Mouse (Mus musculus) heart, embryonic 16.5 days (tissue): Measurements from ENCODE around the gene B4galnt4. TPM values are rescaled to one million over a fixed set of nuclear protein-coding genes. Genes with fewer than 3 reads are reported as not detected.

Experiments used
- ATAC-seq: fragments of 200-750 bp; cut with Nextera tagmentation; replicated peaks from 2 replicates; pipeline ENCODE4 v1.8.0; 2017; ENCODE audit warnings: moderate number of reproducible peaks; ENCODE audit not compliant: insufficient read depth, low FRiP score; ENCODE audit errors: extremely low read depth
- H3K27ac ChIP-seq: fragments of 300-500 bp; sonication (generic); 2 replicates; pipeline ENCODE4 v1.5.1; 2014; ENCODE audit warnings: mild to moderate bottlenecking, low read length, control low read depth, moderate library complexity
- H3K27me3 ChIP-seq: fragments of 300-500 bp; sonication (generic); 2 replicates; pipeline ENCODE4 v1.6.1; 2014; ENCODE audit warnings: low read length, mixed read lengths; ENCODE audit not compliant: control insufficient read depth, insufficient read depth
- H3K36me3 ChIP-seq: fragments of 300-500 bp; sonication (generic); 2 replicates; pipeline ENCODE4 v1.6.1; 2014; ENCODE audit not compliant: control insufficient read depth, insufficient read depth
- H3K4me1 ChIP-seq: fragments of 300-500 bp; sonication (generic); 2 replicates; pipeline ENCODE4 v1.6.1; 2014; ENCODE audit warnings: low read length, mixed read lengths; ENCODE audit not compliant: control insufficient read depth, insufficient read depth
- H3K4me2 ChIP-seq: fragments of 300-500 bp; sonication (generic); 2 replicates; pipeline ENCODE4 v1.6.1; 2014; ENCODE audit warnings: low read depth, mild to moderate bottlenecking, control low read depth, low read length
- H3K4me3 ChIP-seq: fragments of 300-500 bp; sonication (generic); 2 replicates; pipeline ENCODE4 v1.5.1; 2014; ENCODE audit warnings: mild to moderate bottlenecking, control low read depth, low read length
- H3K9ac ChIP-seq: fragments of 300-500 bp; sonication (generic); 2 replicates; pipeline ENCODE4 v1.6.1; 2014; ENCODE audit warnings: low read length, control low read depth
- H3K9me3 ChIP-seq: fragments of 300-500 bp; sonication (generic); replicated peaks from 2 replicates; pipeline ENCODE4 v1.6.1; 2016; ENCODE audit warnings: low read length; ENCODE audit not compliant: control insufficient read depth
- WGBS: fragments of 180-500 bp; shearing (Covaris S2); extraction: QIAGEN DNeasy Blood & Tissue Kit; methylation state at CpG from one replicate; pipeline ENCODE4 v1.1.7; 2014; 5-methylcytosine and 5-hydroxymethylcytosine counted together
- polyA plus RNA-seq: library from polyadenylated mRNA; unstranded; fragments of >200 nt; fragmentation: Nextera tagmentation; extraction: Ambion mirVana; gene quantifications from 2 replicates; pipeline ENCODE4 v1.2.1, GENCODE M21; 2015

Gene B4galnt4
- polyA plus RNA-seq, 1 experiment from 2014 or later = 0.97 TPM

DNA sequence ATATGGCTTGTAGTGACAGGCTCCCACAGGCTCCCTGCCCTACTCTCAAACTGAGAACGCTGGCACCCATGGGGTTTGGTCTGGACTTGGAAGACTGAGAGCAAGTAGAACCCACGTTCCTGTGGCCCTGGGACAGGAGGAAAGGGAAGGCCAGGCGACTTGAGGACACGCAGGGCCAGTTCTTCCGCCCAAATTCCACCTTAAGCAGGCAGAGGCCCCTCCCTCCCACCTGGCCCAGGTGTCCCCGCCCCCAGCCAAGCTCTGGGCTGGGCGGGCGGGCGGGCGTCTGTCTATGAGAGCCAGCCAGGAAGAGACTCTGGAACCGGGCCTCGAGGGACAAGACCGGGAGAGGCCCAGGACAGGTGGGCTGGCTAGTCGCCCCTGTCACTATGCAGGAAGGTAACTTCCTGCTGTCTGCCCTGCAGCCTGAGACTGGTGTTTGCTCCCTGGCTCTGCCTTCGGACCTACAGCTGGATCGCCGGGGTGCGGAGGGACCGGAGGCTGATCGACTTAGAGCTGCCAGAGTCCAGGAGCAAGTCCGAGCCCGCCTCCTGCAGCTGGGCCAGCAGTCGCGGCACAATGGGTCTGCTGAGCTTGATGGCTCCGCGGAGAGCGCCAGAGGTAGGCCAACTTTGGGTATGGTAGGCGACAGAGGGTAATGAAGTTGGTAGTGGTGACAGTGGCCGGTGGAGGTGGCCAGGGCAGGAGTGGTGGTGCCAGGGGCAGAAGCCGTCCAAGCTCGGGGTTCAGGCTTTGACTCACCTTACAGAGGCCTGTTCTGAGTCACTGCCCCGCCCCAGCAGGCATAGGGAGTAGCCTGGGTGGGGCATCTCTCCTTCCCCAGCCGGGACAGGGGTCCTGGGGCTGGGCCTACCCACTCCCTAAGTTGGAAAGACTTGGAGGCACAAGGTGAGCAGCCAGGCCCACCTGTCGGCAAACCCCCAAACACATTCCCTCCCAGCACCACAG lies 18.9 kb downstream of the B4galnt4 start:
- Histone ChIP-seq H3K4me1 (no peaks in the 10 kb centered on the region), H3K36me3 (no peaks in the 10 kb centered on the region), H3K4me2 (no peak overlapping the region), H3K27me3 (peaks cover 15% of the 10 kb centered on the region), H3K4me3 (peak overlapping the region; percentile 18; the same call in 1 of the 2 replicates), H3K27ac (no peak overlapping the region), H3K9ac (no peak overlapping the region; the same call in 1 of the 2 replicates), H3K9me3 (no peaks in the 10 kb centered on the region)
- 27% methylated on average over 34 of the region's 34 CpGs for WGBS
- no peak for ATAC-seq

DNA sequence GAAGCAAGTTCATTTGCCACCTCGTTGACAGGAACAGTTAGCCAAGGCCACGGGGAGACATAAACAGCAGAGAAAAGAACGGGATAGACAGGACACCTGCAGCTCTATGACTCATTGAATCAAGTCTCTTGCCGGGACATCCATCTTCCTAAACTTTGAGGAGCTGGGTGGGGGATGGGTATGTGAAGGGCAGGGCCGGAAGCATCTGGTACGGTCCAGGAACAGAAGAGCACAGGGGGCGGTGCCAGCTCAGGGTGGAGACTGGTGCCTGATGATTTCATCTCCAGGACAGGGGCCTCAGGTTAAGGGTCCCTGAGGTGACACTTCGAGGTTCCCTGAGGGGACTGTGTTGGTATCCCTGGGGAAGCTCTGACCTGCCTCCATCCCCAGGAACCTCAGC lies 27.0 kb downstream of the B4galnt4 start:
- 21% methylated on average over 8 of the region's 8 CpGs for WGBS
- Histone ChIP-seq H3K4me1 (peaks cover 10% of the 10 kb centered on the region), H3K27ac (no peak overlapping the region), H3K27me3 (peaks cover 36% of the 10 kb centered on the region), H3K4me3 (no peak overlapping the region), H3K9ac (no peak overlapping the region), H3K9me3 (no peaks in the 10 kb centered on the region), H3K4me2 (no peak overlapping the region), H3K36me3 (no peaks in the 10 kb centered on the region)
- ATAC-seq = no peak

GRCm38 (mm10) chr7:141088473-141088872 lies 27.6 kb downstream of the B4galnt4 start:
- Histone ChIP-seq H3K9me3 (no peaks in the 10 kb centered on the region), H3K27ac (no peak overlapping the region), H3K4me2 (peak overlapping the region; percentile 50), H3K4me3 (peak overlapping the region; percentile 26), H3K27me3 (peaks cover 36% of the 10 kb centered on the region), H3K36me3 (no peaks in the 10 kb centered on the region), H3K4me1 (peaks cover 11% of the 10 kb centered on the region), H3K9ac (no peak overlapping the region)
- ATAC-seq = no peak
- whole genome bisulfite sequencing = 7% methylated on average over 18 of the region's 18 CpGs

DNA sequence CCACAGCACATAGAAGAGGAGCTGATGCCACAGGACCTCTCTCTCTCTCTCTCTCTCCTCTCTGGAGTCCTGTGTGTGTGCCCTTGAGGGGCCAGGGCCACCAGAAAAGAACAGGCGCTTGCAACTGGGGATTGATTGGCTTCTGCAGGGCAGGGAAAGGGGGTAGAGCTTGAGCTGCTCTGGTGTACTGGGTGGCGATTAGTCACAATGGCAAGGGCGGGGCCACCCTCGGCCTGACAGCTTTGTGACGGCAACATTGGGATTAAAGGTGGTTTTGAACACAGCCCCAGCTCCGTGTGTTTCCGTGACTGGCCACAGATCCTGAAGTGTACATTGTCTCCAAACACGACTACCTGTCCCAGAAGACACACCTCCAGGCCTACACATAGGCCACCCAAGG lies 29.3 kb downstream of the B4galnt4 start:
- H3K4me3 ChIP-seq = no peak overlapping the region
- H3K27ac ChIP-seq = no peak overlapping the region
- no peak overlapping the region for H3K4me2 ChIP-seq
- no peak overlapping the region for H3K9ac ChIP-seq
- H3K9me3 ChIP-seq = no peaks in the 10 kb centered on the region
- peaks cover 36% of the 10 kb centered on the region for H3K27me3 ChIP-seq
- H3K36me3 ChIP-seq = no peaks in the 10 kb centered on the region
- peaks cover 11% of the 10 kb centered on the region for H3K4me1 ChIP-seq
- no peak for ATAC-seq
- 63% methylated on average over 8 of the region's 8 CpGs for WGBS

- peak; percentile 78 for ATAC-seq
- Histone ChIP-seq H3K4me2 (peak overlapping the region; percentile 65), H3K9me3 (no peaks in the 10 kb centered on the region), H3K4me1 (peaks cover 11% of the 10 kb centered on the region), H3K9ac (peak overlapping the region; percentile 40), H3K27ac (no peak overlapping the region), H3K4me3 (peak overlapping the region; percentile 37), H3K27me3 (peaks cover 34% of the 10 kb centered on the region), H3K36me3 (no peaks in the 10 kb centered on the region)
- WGBS = 7% methylated on average over 37 of the region's 37 CpGs
These were observed 31.3 kb downstream of the B4galnt4 start for GRCm38 (mm10) chr7:141092051-141092735.

GRCm38 (mm10) chr7:141093950-141094349 lies 33.0 kb downstream of the B4galnt4 start:
- 80% methylated on average over 6 of the region's 6 CpGs for WGBS
- no peaks in the 10 kb centered on the region for H3K36me3 ChIP-seq
- no peaks in the 10 kb centered on the region for H3K9me3 ChIP-seq
- H3K4me2 ChIP-seq = no peak overlapping the region
- no peak overlapping the region for H3K4me3 ChIP-seq
- H3K27me3 ChIP-seq = peaks cover 17% of the 10 kb centered on the region
- H3K27ac ChIP-seq = no peak overlapping the region
- no peak for ATAC-seq
- H3K4me1 ChIP-seq = peaks cover 8% of the 10 kb centered on the region
- no peak overlapping the region for H3K9ac ChIP-seq

DNA sequence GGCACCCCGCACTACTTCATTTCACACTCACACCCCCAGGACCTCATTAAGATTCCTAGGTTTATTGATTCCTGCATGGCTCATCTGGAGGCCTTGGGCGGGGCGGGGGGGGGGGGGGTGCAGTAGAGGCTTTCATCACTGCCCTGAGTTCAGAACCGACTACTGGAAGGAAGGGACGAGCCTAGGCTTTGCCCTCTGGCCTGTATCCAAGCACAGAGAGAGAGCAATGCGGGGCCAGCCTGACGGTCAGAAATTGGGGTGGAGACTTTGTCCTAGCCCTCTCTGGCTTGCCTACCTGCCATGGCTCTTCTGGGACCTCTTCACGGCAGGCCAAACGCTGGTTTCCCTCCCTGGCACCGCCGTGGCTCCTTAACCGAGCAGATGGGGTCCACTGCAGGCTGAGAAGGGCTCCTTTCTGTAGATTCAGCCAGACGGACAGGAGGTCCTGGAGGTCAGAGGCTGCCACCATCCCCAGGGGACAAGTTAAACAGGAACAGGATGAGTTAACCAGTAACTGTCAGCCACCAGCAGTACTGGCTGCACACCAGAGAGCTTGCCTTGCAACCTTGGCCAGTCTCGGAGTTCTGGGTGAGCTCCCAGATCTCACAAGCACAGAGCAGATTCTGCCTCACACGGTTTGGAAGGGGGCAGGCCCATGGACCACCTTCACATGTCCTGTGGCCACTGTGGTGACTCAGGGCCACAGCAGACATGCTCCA lies 33.7 kb downstream of the B4galnt4 start:
- H3K4me2 ChIP-seq = no peak overlapping the region
- no peaks in the 10 kb centered on the region for H3K36me3 ChIP-seq
- no peak overlapping the region for H3K4me3 ChIP-seq
- no peak overlapping the region for H3K9ac ChIP-seq
- H3K27me3 ChIP-seq = peaks cover 10% of the 10 kb centered on the region
- peaks cover 12% of the 10 kb centered on the region for H3K4me1 ChIP-seq
- no peaks in the 10 kb centered on the region for H3K9me3 ChIP-seq
- WGBS = 56% methylated on average over 15 of the region's 15 CpGs
- no peak overlapping the region for H3K27ac ChIP-seq
- ATAC-seq = no peak

GRCm38 (mm10) chr7:141096021-141096420 lies 35.1 kb downstream of the B4galnt4 start:
- Histone ChIP-seq H3K4me2 (peak overlapping the region; percentile 52), H3K36me3 (no peaks in the 10 kb centered on the region), H3K4me3 (peak overlapping the region; percentile 9), H3K27ac (peak overlapping the region; percentile 52; the same call in 1 of the 2 replicates), H3K9ac (peak overlapping the region; percentile 22; the same call in 1 of the 2 replicates), H3K27me3 (peaks cover 5% of the 10 kb centered on the region), H3K9me3 (no peaks in the 10 kb centered on the region), H3K4me1 (peaks cover 16% of the 10 kb centered on the region)
- ATAC-seq = no peak
- 74% methylated on average over 6 of the region's 6 CpGs for WGBS
